Mouse (Mus musculus) heart, postnatal 0 days (tissue): ENCODE measurements around the gene Nkain2.

Experiments
- CTCF ChIP-seq: IDR thresholded peaks from 2 replicates; pipeline ENCODE4 v1.5.1; 2016; ENCODE audit warnings: antibody characterized with exemption, control low read depth, low read depth
- EP300 ChIP-seq: IDR thresholded peaks from 2 replicates; pipeline ENCODE4 v1.6.1; 2016; ENCODE audit warnings: antibody characterized with exemption, low read depth

- TF ChIP-seq CTCF, result no peak
- no peak for TF ChIP-seq EP300
Measured at GRCm38 (mm10) chr10:32091354-32091753, 798.9 kb downstream of the Nkain2 start.
